Mouse (Mus musculus): ENCODE results near the gene Apoh.

GRCm38 (mm10) chr11:108449811-108450210, 106.7 kb downstream of the Apoh start:
- TF ChIP-seq CTCF (IDR thresholded peaks at IDR 0.05; ENCODE audit: control insufficient read depth, insufficient read depth, insufficient read length) (no peak), MYOD1 (IDR thresholded peaks at IDR 0.05; ENCODE audit: control insufficient read depth, insufficient read length, low read depth) (no peak), USF1 (IDR thresholded peaks at IDR 0.05; ENCODE audit: low read depth) (no peak)
